Mouse (Mus musculus) liver, embryonic 14.5 days (tissue): ENCODE measurements around the gene Cryba4.

ENCODE experiments used
- CTCF ChIP-seq: IDR thresholded peaks from 2 replicates; pipeline ENCODE4 v1.5.1; 2016; ENCODE audit warnings: antibody characterized with exemption, low read depth, control low read depth
- EP300 ChIP-seq: IDR thresholded peaks from 2 replicates; pipeline ENCODE4 v1.6.1; 2016; ENCODE audit warnings: antibody characterized with exemption, low read depth

- TF ChIP-seq CTCF (no peak), EP300 (no peak)
These were observed 48.5 kb upstream of the Cryba4 start for GRCm38 (mm10) chr5:112300721-112301308.
